Mouse (Mus musculus): Measurements from ENCODE around the gene Ppp1r16b.

- TF ChIP-seq POLR2A (IDR thresholded peaks at IDR 0.05; ENCODE audit: borderline replicate concordance, extremely low read depth, insufficient read depth, insufficient read length, poor library complexity, severe bottlenecking) = no peak
- no peak for TF ChIP-seq CTCF (IDR thresholded peaks at IDR 0.05; ENCODE audit: borderline replicate concordance, extremely low read depth, insufficient read depth, insufficient read length)
Measured at GRCm38 (mm10) chr2:158684910-158685309, 19.7 kb downstream of the Ppp1r16b start.

Data from brain, embryonic 14.5 days (tissue).